Mouse (Mus musculus) frontal cortex, adult (tissue): ENCODE results near the gene Pgam1.
"Not testable (repeated sequence)": the region's sequence is repeated elsewhere in the genome, so short reads cannot be mapped to it uniquely, and the experiment has no call there.

ENCODE experiments used
- ATAC-seq: cut with Nextera tagmentation; 2 replicates; pipeline ENCODE4 v1.9.2; 2017; ENCODE audit warnings: mild to moderate bottlenecking, moderate library complexity, mixed read lengths; ENCODE audit not compliant: low TSS enrichment

The Pgam1 gene

GRCm38 (mm10) chr19:41911178-41912073, at the start of gene Pgam1:
Pgam1 (plus strand) TSS chr19:41911923.
- peak; percentile 91 for ATAC-seq

GRCm38 (mm10) chr19:41866707-41867106, 45.0 kb upstream of the Pgam1 start:
- ATAC-seq, result no peak

DNA sequence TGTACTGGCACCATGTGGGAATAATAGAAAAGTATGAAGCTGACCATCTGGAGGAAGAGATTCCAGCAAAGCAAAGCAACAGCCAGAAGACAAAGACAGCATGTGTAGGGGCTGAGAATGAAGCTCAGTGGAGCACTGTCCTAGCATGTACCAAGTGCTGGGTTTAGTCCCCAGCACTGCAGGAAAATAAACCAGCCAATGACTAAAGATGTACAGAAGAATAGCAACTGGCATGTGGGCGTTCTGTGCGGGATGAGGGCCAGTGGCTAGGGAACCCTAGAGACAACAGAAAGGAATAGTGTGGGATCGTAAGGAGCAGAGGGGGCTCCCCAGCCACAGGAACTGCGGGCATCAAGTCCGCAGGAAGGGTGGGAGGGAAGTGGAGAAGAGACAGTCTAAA, 42.4 kb upstream of the Pgam1 start:
- ATAC-seq, result peak; percentile 82

- not testable (repeated sequence) for ATAC-seq
These were observed 41.8 kb upstream of the Pgam1 start for GRCm38 (mm10) chr19:41869946-41870345.

DNA sequence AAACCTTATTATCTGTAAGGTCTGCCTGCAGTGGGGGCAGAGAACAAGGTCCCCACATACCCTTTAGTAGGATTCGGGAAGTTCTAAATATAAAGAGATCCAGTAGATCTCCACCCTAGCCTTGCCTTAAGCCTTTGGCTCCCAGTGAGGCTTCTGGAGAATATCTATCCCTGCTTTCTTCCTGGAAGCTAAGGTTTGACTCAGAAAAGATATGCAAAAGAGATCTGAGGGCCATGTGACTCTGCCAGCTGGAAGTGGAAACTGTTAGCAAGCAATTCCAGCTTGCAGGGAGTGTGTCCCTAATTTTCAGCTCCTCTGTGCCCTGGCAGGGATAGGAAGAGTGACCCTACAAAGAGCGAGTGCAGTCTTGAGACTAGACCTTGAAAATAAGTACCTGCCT, 39.4 kb upstream of the Pgam1 start:
- ATAC-seq, result peak; percentile 82

GRCm38 (mm10) chr19:41874356-41874755, 37.4 kb upstream of the Pgam1 start:
- no peak for ATAC-seq

- no peak for ATAC-seq
These were observed 29.9 kb upstream of the Pgam1 start for GRCm38 (mm10) chr19:41881842-41882241.

- no peak for ATAC-seq
These were observed 27.8 kb upstream of the Pgam1 start for GRCm38 (mm10) chr19:41883882-41884281.

DNA sequence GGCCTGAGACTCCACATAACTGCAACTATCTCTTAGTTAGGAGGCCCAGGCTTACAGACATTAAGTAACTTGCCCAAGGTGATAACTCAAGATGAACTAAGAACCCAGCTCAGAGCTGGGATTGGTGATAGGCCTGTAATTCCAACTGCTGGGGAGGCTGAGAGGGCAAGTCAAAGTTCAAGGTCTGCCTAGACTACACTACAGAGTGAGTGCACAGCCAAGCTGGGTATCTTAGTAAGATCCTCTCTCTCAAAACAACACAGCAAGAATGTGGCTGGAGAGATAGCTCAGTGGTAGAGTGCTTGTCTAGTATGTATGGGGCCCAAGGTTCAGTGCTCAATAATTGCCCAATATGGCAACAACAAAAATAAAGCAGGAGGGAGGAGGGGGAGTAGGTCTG, 23.5 kb upstream of the Pgam1 start:
- ATAC-seq, result no peak

DNA sequence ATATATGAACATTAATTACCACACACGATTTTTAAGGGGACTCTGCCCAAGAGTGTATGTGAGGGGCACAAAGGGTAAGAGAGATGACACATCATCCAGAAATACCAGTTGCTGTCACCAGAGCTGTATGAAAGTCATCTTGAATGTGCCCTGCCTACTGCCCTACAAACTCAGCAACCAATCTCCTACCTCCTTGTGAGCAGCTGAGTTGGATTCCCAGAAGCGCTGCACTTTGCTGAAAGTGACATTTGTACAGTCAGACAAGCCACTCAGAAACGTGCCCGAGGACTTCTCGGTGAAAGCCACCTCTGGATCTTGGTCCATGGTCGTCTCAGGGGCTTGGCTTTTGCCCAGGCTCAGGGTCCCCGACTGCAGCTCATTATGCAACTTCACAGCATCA, 16.8 kb upstream of the Pgam1 start:
- ATAC-seq, result no peak

- peak; percentile 99 for ATAC-seq
These were observed 16.0 kb upstream of the Pgam1 start, which contains the start of gene Rrp12 for GRCm38 (mm10) chr19:41895460-41896318. Rrp12 (minus strand) TSS chr19:41896173.

GRCm38 (mm10) chr19:41896319-41896711, 15.4 kb upstream of the Pgam1 start:
- no peak for ATAC-seq

GRCm38 (mm10) chr19:41898860-41899259, 12.9 kb upstream of the Pgam1 start:
- peak; percentile 54 for ATAC-seq

DNA sequence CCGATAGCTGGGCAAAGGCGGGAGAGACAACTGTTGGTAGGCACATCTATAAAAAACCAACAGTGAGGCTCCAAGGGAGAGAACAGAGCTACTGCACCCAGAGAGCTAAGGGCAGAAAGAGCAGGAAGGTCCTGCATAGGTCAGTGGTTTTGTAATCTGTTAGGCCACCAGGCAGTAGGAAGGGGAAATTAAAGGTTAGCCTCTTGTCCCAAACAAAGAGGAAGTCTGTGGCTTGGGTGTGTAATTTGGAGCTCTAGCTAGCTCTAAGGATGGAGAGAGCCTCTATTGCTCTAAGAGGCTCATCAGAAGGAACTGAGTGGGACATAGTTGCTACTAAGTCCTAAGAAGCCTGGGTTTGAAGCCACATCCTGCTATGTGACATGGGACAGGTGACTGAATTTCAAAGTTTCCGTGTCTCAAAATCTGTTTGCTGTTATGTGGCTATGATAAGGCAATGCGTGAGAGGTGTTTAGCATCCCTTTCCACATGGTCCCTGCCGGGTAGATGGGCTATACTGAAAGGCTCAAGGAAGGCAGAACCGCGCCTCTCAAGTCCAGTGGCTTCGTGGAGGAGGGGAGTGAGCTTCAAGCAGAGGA, 11.1 kb upstream of the Pgam1 start:
- no peak for ATAC-seq

DNA sequence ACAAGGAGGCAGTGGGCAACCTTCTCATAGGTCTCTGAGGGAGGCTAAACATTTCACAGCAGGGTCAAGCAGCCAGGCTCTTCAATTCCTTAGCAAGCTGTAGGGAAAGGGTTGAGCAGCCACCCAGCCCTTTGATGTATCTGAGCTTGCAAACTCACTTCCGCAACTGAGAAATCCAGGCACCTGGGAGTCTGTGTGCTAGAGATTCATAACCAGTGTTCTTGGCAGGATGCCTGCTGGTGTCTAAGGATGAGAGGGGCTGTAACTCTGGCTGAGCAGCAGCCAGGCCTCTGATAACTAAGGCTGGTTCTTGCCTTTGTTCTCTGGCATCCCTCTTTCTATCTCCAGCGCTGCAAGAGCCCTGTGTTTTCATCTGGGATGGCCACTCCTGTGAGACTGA, 10.0 kb upstream of the Pgam1 start:
- ATAC-seq, result no peak

- no peak for ATAC-seq
These were observed 8.7 kb upstream of the Pgam1 start for GRCm38 (mm10) chr19:41902848-41903593.

- no peak for ATAC-seq
These were observed 6.5 kb upstream of the Pgam1 start for GRCm38 (mm10) chr19:41905246-41905645.

GRCm38 (mm10) chr19:41906311-41907078, 5.2 kb upstream of the Pgam1 start:
- ATAC-seq, result no peak; the same call in 1 of the 2 replicates

DNA sequence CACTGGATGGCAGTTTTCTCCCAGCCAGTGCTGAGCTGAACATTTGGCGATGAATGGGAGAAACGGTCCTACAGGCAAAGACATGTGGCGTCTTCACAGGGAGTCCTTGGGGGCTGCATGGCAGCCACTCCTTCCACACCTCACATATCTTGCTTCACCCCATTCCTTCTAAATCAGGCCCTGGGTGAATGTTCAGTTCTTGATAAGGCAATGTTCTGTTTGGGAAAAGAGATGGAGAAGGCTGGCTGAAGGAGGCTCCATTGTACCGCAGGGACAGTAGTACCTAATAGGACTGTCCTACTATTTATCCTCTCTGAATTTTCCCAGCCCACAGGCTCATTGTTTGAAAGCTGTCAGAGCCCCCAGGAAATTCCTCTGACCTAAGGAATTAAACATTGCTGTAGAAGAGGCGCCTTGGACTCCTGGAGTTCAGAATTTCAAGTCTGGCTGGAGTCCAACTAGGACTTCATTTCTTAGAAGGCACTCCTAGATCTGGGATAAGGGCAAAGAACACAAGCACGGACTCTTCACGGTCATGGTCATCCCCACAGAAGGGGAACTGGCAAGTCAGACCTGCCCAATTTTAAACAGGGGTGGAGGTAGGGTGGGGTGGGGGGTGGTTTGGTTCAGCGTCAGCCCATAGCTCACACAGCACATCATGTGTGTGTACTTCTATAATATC, 4.5 kb upstream of the Pgam1 start:
- 0 out of 2 replicates have a peak, but pooled peaks have one; percentile 32 for ATAC-seq

DNA sequence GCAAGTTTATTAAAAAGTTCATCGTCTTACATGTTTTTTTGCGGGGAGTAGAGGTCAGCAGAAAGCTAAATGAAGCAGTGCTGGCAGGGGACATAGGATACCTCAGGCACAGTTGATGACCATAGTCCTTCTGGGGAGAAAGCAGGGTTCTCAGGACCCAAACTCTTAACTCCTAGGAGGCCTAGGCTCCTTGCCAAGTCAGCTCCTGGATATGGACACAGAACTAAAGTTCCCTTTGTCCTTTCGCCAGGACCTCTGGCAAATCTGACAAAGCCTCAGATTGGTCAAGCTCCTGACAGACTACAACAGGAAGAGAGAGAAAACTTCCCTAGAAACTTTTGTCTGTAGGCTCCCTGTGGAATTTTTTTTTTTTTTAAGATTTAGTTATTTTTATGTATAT, 3.0 kb upstream of the Pgam1 start:
- ATAC-seq, result no peak
